Mouse (Mus musculus) cerebellum, adult 8-10 months (tissue): Measurements from ENCODE around the gene Kbtbd7.
A peak's percentile ranks its signal among the peaks of the same experiment; 100 is the strongest.

Experiments
- DNase-seq: peaks from one replicate; pipeline ENCODE4 v3.0.0; 2022

Kbtbd7 gene

DNA sequence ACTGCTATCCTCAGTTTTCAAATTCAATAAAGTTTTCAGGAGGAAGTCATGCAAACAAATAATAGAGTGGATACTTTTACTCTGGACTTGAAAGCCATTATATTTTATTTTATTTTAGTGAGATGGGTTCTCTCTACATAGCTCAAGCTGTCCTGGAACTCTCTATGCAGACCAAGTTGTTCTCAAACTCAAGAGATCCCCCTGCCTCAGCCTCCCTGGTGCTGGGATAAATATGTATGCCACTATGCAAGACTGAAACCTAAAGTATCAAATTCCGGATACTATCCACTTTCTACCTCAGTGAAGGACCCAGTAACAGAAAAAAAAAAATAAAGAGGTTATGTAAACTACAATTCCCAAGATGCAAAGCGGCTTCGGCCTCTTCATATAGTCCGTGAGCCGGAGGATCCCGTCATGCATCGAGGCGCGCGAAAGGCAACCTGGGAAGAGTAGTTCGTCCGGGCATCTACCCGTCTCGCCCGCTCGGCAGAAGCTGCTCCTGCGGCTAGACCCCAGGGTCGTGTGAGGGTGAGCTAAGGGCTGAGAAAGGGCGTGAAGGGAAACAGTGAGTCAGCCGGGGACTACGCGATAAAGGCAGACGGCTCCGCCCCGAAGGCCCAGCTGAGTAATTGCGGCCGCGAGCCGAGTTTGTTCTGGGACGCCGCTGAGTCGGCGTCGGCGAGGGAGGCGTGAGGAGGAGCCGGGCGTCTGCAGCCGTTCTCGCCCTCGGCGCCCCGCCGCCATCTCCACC is at the start of gene Kbtbd7:
Kbtbd7 (plus strand) TSS at position 533 of the 751 bp plus-strand sequence.
- peak; percentile 87 for DNase-seq

DNA sequence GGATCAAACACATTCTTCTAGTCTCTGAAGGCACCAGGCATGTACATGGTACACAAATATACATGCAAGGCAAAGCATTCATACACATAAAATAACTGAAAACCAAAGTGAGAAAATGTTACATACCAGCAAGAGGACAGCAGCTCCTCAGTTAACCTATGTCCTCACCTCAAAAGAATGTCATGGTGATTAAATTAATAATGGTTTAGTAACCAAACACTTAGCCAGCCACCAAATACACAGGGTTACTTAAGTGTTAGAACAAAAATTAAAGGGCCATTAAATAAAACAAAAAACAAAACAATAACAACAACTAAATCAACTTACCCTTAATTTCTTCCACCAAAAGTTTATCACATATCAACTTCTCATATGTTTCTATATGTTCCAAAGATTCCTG is 49.3 kb upstream of the Kbtbd7 start:
- DNase-seq = no peak

DNA sequence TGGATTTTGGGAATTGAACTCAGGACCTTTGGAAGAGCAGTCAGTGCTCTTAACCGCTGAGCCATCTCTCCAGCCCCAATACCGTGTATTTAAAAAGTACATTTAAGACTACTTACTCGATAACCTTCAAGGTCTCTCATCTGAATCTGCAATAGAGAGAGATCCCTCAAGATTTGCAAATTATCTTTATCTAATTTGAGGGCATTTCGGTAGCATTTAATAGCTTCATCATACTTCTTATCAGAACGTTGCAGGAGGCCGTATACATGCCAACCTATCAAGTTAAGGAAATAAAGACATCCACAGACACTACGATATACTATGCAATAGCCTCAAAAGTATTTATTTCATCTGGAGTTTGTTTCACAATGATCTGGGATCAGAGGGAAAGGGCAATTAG is 43.2 kb upstream of the Kbtbd7 start:
- DNase-seq = no peak

DNA sequence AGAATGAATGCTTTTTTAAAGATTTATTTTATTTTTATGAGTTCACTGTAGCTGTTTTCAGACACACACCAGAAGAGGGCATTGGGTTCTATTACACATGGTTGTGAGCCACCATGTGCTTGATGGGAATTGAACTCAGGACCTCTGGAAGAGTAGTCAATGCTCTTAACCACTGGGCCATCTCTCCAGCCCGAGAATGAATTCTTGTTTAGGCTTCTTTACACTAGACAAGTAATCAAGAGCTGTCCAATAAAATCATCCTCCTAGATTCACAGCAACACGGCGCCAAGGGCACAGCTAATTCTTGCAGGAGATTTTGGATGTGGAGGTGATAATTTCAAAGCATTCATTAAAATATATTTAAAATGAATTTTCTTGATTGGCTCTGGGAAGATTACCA is 38.0 kb upstream of the Kbtbd7 start:
- no peak for DNase-seq

DNA sequence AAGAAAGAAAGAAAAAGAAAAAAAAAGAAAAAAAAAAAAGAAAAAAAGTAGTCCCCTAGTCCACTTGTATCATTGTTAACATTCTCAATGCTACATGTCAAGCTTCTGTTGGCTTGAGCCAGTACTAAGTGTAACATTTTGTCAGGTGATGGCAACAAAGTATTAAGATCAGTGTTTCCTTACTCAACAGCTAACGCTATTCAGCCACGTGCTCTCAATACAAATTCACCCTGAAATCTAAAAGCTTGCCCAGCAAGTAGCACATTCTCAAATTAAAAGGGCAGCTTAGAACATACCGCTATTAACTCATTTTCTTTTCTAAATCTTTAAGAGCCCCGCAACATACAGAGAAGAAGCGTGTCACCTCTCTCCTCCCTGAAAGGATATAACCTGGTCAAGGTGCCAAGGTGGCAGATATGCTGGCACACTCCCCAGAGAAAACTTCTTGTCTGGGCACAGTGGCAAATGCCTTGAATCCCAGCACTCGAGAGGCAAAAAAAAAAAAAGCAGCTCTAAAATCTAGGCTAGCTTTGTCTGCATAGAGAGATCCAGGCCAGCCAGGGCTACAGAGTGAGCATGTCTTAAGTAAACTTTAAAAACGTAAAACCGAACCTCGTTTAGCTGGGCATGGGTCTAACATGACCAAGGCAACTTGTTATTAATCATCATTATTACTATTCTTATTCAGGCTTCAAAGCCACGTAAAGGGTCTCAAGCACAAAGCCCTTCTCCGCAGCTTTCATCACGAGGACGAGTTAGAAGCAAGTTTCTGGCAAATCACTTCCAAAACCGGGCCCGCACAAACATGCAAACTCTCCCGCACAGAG is 36.7 kb upstream of the Kbtbd7 start:
- peak; percentile 47 for DNase-seq

DNA sequence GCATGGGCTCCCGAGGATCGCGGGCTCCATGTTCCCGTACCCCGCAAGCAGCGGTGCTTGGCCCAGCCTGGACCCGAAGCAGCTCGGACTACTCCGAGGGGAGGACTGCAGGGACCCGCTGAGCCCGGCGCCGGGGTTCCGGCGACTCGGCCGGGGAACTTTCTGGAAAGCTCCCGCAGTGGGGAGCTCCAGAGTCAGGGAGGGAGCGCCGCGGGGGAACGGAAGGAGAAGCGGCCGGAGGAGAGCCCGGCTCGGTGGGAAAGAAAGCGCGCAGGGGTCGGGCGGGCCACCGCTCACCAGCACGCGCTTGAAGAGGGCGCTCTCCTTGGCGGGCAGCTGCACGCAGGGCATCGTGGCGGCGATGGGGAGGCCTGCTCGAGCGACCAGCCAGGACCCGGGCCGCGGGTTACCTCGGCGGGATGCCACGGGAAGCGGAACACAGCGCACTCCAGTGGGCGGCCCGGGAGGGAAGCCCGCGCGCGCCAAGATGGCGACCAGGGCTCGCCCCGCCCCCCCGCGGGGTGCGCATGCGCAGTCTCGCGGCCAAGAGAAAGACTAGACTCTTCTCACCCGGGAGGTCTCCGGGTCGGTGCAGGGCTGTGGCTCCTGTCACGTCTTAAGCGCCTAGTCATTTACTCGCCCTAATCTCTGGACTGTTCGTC is 35.9 kb upstream of the Kbtbd7 start, which contains the start of gene Naa16:
Naa16 (minus strand) TSS at position 514 of the 662 bp plus-strand sequence.
- peak; percentile 94 for DNase-seq

DNA sequence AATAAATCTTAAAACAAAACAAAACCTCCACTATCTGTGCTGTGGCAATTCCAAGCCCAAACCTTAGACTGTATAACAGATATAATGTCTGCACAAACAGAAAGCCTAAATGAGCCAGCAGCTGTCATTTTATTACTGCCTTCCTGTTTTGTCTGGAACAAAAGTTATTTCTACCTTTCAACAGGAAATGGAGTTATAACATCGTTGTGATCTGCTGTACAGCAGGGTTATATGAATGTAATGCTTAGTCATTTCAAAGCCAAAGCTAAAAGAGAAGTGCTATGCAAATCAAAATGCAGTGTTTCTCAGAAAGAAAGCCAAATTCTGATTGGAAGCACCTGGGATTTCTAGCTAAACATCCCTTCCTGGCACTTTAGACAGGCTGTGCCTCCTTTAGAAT is 33.0 kb upstream of the Kbtbd7 start:
- DNase-seq = no peak

DNA sequence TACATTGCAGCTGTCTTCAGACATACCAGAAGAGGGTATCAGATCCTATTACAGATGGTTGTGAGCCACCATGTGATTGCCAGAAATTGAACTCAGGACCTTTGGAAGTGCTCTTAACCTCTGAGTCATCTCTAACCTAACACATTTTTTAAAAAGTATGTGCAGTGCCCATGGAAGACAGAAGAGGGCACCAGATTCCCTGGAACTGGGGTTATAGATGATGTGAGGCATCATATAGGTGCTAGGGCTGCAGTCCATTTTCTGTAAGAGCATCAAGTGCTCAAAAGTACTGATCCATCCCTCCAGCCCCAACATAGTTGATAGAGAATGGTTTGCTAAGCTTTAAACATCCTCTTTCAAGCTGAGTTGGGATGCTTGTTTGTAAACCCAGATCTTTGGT is 31.7 kb upstream of the Kbtbd7 start:
- no peak for DNase-seq

DNA sequence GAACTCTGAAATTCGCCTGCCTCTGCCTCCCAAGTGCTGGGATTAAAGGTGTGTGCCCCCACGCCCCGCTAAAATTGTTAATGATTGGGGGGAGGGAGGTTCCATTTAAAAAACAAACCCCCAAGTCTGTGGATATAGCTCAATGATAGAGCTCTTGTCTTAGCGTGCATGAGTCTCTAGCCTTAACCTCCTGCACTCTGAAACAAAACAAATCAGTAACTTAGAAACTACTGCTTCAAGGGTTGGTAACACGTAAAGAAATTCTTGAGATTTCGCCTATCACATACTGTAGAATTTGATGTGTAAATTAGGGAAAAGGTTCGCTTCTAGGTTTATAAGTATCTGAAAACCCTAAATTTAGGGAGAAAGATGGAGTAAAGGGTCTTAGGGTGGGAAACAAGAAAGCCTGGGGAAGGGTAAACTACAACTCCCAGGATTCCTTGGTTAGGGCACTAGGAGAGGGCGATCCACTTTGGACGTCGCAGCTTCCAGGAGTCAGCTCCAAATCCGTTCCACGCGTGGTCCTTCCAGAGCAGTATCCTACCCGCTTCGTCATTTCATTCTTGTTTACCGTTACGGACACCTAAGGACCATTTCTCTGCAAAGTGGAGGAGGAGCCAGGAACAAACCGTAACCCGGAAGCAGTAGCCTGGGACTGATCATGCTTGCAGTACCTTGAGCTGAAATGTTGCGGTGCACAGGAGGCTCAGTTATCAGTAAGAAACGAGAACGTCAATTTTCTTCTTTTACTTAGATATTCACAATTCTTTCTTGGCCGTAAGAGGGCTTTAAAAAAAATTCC is 28.8 kb upstream of the Kbtbd7 start, which contains the start of gene Mtrf1:
Mtrf1 (plus strand) TSS at position 452 of the 802 bp plus-strand sequence.
- DNase-seq = peak; percentile 67

DNA sequence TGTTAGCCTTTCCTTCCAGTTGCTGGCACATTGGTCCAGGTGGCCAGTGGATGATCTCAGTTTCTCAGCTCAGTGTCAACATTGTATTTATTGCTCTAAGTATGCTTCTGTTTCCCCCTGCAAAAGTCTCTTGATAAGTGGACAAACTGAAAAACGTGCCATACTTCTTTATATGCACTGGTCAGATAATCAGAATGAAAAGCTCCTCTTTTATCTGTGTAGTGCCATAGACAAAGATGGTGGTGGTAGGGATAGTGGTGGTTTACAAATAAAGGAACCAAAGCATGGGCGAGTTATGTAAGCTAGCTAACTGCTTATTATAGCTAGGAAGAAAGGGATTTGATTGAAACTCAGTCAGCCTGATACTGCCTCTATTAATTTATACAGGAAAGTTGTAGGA is 18.7 kb upstream of the Kbtbd7 start:
- no peak for DNase-seq

DNA sequence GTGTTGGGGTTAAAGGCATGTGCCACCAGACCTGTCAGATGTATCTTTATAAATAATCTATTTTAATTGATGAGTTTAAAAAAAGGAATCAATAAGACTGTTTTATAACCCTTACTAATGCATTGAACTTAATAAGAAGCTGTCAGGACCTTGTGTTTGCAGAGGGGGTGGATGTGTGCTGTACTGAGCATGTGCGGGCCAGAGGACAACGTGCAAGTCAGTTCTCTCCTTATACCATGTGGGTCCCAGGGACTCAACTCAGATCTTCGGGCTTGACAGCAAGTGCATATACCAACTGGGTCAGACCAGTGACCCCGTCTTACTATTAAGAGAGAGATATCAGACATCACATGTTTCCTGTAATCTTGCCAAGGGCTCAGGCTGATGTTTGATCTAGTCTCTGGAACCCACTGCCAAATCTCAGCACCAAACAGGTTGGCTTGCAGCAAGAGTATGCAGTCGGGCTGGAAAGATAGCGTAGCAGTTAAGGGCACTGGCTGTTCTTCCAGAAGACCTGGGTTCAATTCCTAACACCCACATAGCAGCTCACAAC is 17.0 kb upstream of the Kbtbd7 start:
- DNase-seq = no peak

DNA sequence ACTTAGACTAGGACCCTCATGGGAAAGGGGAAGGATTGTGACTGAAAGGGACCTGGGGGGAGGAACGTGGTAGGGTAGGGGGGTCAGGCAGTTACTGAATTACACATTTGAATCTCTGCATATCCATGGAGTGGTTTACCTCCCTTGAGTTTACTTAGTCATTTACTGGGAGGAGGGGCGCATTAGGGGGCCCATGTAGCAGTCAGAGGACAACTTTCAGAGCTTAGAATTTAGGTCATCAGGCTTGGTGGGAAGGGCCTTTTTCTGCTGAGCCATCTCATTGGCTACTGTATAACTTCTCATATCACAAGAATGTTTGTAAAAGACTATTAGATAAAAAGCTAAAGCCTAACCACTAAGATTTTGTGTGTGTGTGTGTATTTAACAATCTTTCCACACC is 15.6 kb upstream of the Kbtbd7 start:
- no peak for DNase-seq

DNA sequence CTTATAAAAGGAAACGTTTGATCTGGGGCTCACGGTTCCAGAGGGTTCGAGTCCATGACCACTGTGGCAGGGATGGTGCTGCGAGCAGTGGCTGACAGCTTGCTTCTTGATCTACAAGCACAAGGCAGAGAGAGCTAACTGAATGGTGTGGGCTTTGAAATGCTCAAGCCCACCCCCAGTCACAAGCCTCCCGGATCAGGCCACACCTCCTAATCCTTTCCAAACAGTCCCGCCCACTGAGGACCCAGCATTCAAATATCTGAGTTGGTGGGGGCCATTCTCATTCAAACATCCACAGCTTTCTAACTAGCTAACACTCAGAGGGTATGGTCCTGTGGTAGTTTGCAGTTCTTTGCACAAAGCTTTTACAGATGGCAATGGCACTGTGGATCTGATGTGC is 13.2 kb upstream of the Kbtbd7 start:
- DNase-seq = no peak

DNA sequence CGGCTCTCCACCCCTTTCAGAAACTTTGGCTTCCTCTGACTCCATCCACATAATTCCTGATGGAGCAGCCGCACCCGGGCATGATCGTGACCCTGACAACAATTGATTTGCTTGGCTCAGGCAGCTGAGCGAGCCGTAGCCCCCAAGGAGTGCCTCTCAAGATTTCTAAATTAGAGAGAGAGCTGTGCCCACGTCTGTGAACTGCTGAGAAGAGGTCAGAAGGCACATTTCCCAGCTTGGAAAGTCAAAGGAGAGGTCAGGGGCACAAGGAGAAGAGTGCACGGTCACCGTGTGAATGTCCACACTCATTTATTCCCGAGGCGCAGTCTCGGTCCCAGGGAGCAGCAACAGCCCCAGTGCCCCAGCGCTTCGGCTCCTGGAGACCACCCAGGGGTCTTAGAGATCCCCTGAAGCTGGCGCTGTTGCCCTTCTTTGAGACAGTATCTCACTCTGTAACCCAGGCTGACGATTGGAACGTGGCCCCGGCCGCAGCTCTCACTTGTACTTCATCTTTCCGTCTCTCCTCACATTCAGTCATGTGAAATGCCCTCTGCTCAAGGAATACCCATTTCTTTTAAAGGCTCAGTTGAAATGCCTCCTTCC is 6.1 kb upstream of the Kbtbd7 start:
- DNase-seq = no peak

DNA sequence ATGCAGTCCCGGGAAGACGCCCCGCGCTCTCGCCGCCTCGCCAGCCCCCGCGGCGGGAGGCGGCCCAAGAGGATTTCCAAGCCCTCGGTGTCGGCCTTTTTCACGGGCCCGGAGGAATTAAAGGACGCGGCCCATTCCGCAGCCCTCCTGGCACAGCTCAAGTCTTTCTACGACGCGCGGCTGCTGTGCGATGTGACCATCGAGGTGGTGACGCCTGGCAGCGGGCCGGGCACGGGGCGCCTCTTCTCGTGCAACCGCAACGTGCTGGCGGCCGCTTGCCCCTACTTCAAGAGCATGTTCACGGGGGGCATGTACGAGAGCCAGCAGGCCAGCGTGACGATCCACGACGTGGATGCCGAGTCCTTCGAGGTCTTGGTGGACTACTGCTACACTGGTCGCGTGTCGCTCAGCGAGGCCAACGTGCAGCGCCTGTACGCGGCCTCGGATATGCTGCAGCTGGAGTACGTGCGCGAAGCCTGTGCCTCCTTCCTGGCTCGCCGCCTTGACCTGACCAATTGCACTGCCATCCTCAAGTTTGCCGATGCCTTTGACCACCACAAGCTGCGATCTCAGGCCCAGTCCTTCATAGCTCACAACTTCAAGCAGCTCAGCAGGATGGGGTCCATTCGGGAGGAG is 537 bp downstream of the Kbtbd7 start:
- peak; percentile 23 for DNase-seq

DNA sequence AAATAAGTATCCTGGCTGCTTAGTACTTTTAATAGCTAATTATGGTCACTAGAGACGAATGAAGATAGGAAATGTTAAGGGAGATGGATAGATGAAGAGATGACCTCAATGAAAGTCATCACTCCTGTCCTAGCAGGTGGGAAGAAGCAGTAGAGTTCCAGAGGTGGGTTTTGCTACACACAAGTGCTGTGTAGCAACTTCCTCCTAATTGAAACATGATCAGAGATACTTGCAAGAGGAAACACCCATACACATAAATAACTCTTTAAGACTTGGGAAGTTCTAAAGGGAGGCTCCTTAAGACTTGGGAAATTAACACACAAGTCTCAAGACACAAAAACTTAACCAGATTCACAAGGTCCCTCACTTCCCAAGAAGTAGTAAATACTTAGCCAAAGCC is 7.8 kb downstream of the Kbtbd7 start:
- DNase-seq = no peak

DNA sequence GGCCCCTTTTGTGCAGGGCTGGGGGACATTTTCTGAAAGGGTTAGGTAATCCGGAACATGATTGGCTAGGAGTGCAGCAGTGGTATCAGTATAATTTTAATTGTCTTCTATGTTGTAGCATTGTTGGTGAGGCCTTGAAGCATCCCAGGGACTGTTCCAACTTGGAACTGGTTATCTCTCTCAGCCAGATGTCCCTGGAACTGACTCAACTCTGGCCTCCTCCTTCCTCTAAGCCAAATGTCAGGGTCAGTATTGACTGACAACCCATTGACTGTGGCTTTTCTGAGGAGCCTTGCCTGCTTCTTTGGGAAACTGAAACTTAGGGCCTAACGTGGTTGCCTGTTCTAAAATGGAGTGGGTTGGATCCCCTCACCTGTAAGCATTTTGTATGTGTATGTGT is 14.3 kb downstream of the Kbtbd7 start:
- DNase-seq = no peak

DNA sequence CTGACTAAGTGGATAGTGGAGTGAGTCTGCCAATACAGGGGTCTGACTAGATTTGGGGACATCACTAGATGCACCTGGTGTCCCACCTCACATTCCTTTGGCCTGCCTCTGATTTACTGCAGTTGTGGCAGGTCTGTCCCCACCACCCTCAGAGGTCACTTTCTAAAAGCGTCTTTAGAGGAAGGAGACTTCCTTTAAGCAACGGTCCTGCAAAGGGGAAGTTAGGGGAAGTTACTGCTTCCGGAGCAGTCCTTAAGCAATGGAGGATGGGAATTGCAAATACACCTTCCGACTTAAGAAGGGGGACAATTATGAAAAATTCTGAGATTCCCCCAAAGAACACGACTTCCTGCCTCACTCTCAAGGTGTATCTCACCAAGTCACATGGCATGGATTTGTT is 15.1 kb downstream of the Kbtbd7 start:
- no peak for DNase-seq

DNA sequence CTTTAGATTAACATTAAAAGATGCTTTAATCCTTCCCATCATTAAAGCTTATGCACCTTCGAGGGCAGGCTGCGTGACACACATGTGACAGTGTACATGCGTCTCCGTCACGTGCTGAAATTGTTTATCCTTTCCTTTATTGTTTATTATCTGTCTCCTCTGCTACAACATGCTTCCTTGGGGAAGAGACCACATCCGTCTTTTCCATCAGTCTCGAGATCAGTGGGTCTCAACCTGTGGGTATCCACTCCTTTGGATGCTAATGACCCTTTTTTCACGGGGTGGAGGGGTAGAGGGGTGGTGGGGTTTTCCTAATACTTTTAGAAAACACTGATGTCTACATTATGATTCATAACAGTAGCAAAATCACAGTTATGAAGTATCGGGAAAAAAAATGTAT is 18.3 kb downstream of the Kbtbd7 start:
- DNase-seq = no peak

DNA sequence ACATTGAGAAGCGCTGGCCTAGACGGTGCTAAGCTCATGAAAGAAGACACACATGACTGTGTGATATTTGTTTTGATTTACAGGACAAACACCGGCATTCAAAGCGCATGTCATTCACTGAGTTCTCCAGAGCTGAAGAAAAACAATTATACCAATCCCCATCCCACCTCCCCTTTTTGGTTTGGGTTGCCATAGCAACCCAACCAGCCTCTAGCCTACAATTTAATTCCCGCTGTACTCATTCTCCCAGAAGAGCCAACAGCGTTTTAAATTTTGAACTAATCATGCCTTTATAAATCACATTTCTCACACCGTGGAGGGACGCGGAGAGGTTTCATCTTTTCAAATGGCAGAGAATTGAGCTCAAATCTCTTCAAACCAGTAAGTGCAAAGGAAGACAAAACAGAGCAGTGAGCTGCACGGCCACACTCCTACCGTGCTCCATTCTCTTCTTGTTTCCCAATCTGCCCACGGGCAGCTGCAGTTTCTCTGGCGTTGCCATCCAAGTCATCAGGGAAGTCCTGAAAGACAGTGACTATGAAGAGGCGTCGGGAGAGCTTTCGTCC is 18.8 kb downstream of the Kbtbd7 start:
- no peak for DNase-seq
